Mouse (Mus musculus): ENCODE measurements around the gene Ube2l3. TPM values are rescaled to one million over a fixed set of nuclear protein-coding genes. Genes with fewer than 3 reads are reported as not detected.

The Ube2l3 gene
- polyA plus RNA-seq, 1 experiment = 97.7 TPM

GRCm38 (mm10) chr16:17148084-17148483 is 54.4 kb downstream of the Ube2l3 start:
- H3K4me3 ChIP-seq (replicated peaks; ENCODE audit: control insufficient read depth, low read depth, low read length) = no peak overlapping the region
- WGBS = 41% methylated on average over 16 of the region's 16 CpGs
- no peaks in the 10 kb centered on the region; the same call in 1 of the 2 replicates for H3K4me1 ChIP-seq (ENCODE audit: control insufficient read depth, insufficient read depth, low read length)
- TF ChIP-seq CTCF (IDR thresholded peaks at IDR 0.05; ENCODE audit: control insufficient read depth, insufficient read depth, low read length) (no peak), POLR2A (IDR thresholded peaks at IDR 0.05; ENCODE audit: borderline replicate concordance, control insufficient read depth, low read depth, low read length) (no peak)
- no peak overlapping the region for H3K27ac ChIP-seq (ENCODE audit: control insufficient read depth, insufficient read depth, low read depth, low read length, poor library complexity)

GRCm38 (mm10) chr16:17147391-17147929 is 55.0 kb downstream of the Ube2l3 start:
- WGBS = 2% methylated on average over 41 of the region's 41 CpGs

GRCm38 (mm10) chr16:17146772-17147235 is 55.6 kb downstream of the Ube2l3 start, which contains the start of gene Ccdc116:
Gene Ccdc116 (minus strand): TSS chr16:17147229.
- Histone ChIP-seq H3K27ac (ENCODE audit: control insufficient read depth, insufficient read depth, low read depth, low read length, poor library complexity) (no peak within 1 kb of the TSS), H3K4me3 (replicated peaks; ENCODE audit: control insufficient read depth, low read depth, low read length) (peak within 1 kb of the TSS; percentile 79), H3K4me1 (ENCODE audit: control insufficient read depth, insufficient read depth, low read length) (no peaks in the 10 kb centered on the region; the same call in 1 of the 2 replicates)
- under 1% methylated on average over 34 of the region's 34 CpGs for WGBS
- peak; percentile 30; the same call in 1 of the 2 replicates for TF ChIP-seq CTCF (IDR thresholded peaks at IDR 0.05; ENCODE audit: control insufficient read depth, insufficient read depth, low read length)
- TF ChIP-seq POLR2A (IDR thresholded peaks at IDR 0.05; ENCODE audit: borderline replicate concordance, control insufficient read depth, low read depth, low read length) = peak; percentile 46; the same call in 1 of the 2 replicates

More at GRCm38 (mm10) chr16:17147391-17147929, 55.0 kb downstream of the Ube2l3 start:
- no peak overlapping the region for H3K27ac ChIP-seq (ENCODE audit: control insufficient read depth, insufficient read depth, low read depth, low read length, poor library complexity)
- no peaks in the 10 kb centered on the region; the same call in 1 of the 2 replicates for H3K4me1 ChIP-seq (ENCODE audit: control insufficient read depth, insufficient read depth, low read length)
- peak overlapping the region; percentile 79 for H3K4me3 ChIP-seq (replicated peaks; ENCODE audit: control insufficient read depth, low read depth, low read length)
- TF ChIP-seq CTCF (IDR thresholded peaks at IDR 0.05; ENCODE audit: control insufficient read depth, insufficient read depth, low read length) = no peak; the same call in 1 of the 2 replicates
- no peak for TF ChIP-seq POLR2A (IDR thresholded peaks at IDR 0.05; ENCODE audit: borderline replicate concordance, control insufficient read depth, low read depth, low read length)

GRCm38 (mm10) chr16:17144339-17144738 is 58.1 kb downstream of the Ube2l3 start, which contains the start of gene Ydjc:
Gene Ydjc (plus strand): TSS chr16:17144621.
- WGBS = 40% methylated on average over 7 of the region's 7 CpGs
- no peak within 1 kb of the TSS for H3K27ac ChIP-seq (ENCODE audit: control insufficient read depth, insufficient read depth, low read depth, low read length, poor library complexity)
- TF ChIP-seq POLR2A (IDR thresholded peaks at IDR 0.05; ENCODE audit: borderline replicate concordance, control insufficient read depth, low read depth, low read length) = no peak
- TF ChIP-seq CTCF (IDR thresholded peaks at IDR 0.05; ENCODE audit: control insufficient read depth, insufficient read depth, low read length) = no peak
- no peaks in the 10 kb centered on the region; the same call in 1 of the 2 replicates for H3K4me1 ChIP-seq (ENCODE audit: control insufficient read depth, insufficient read depth, low read length)
- no peak within 1 kb of the TSS for H3K4me3 ChIP-seq (replicated peaks; ENCODE audit: control insufficient read depth, low read depth, low read length)

GRCm38 (mm10) chr16:17137355-17137754 is 65.1 kb downstream of the Ube2l3 start:
- Histone ChIP-seq H3K27ac (ENCODE audit: control insufficient read depth, insufficient read depth, low read depth, low read length, poor library complexity) (no peak overlapping the region), H3K4me3 (replicated peaks; ENCODE audit: control insufficient read depth, low read depth, low read length) (no peak overlapping the region), H3K4me1 (ENCODE audit: control insufficient read depth, insufficient read depth, low read length) (no peaks in the 10 kb centered on the region)
- 82% methylated on average over 15 of the region's 15 CpGs for WGBS
- TF ChIP-seq POLR2A (IDR thresholded peaks at IDR 0.05; ENCODE audit: borderline replicate concordance, control insufficient read depth, low read depth, low read length) (no peak), CTCF (IDR thresholded peaks at IDR 0.05; ENCODE audit: control insufficient read depth, insufficient read depth, low read length) (no peak)

- TF ChIP-seq POLR2A (IDR thresholded peaks at IDR 0.05; ENCODE audit: borderline replicate concordance, control insufficient read depth, low read depth, low read length) (no peak), CTCF (IDR thresholded peaks at IDR 0.05; ENCODE audit: control insufficient read depth, insufficient read depth, low read length) (no peak)
- Histone ChIP-seq H3K27ac (ENCODE audit: control insufficient read depth, insufficient read depth, low read depth, low read length, poor library complexity) (no peak overlapping the region), H3K4me1 (ENCODE audit: control insufficient read depth, insufficient read depth, low read length) (peaks cover 2% of the 10 kb centered on the region; the same call in 1 of the 2 replicates), H3K4me3 (replicated peaks; ENCODE audit: control insufficient read depth, low read depth, low read length) (no peak overlapping the region)
- 80% methylated on average over 7 of the region's 7 CpGs for WGBS
These were observed 69.6 kb downstream of the Ube2l3 start for GRCm38 (mm10) chr16:17132906-17133200.

- H3K4me3 ChIP-seq (replicated peaks; ENCODE audit: control insufficient read depth, low read depth, low read length) = peak within 1 kb of the TSS; percentile 86
These were observed 70.2 kb downstream of the Ube2l3 start, which contains the start of gene Sdf2l1 for GRCm38 (mm10) chr16:17132089-17132905. Gene Sdf2l1 (minus strand): TSS chr16:17132383.

More at GRCm38 (mm10) chr16:17132089-17132905, 70.2 kb downstream of the Ube2l3 start, which contains the start of gene Sdf2l1:
- peak; percentile 77 for TF ChIP-seq POLR2A (IDR thresholded peaks at IDR 0.05; ENCODE audit: borderline replicate concordance, control insufficient read depth, low read depth, low read length)
- TF ChIP-seq CTCF (IDR thresholded peaks at IDR 0.05; ENCODE audit: control insufficient read depth, insufficient read depth, low read length) = peak; percentile 16; the same call in 1 of the 2 replicates
- peak within 1 kb of the TSS; percentile 14; the same call in 1 of the 2 replicates for H3K27ac ChIP-seq (ENCODE audit: control insufficient read depth, insufficient read depth, low read depth, low read length, poor library complexity)
- under 1% methylated on average over 47 of the region's 47 CpGs for WGBS
- H3K4me1 ChIP-seq (ENCODE audit: control insufficient read depth, insufficient read depth, low read length) = peaks cover 2% of the 10 kb centered on the region; the same call in 1 of the 2 replicates

All from bone marrow, adult 2 months (tissue).